Mouse (Mus musculus) liver, adult 2 months (tissue): Measurements from ENCODE around the gene Fam169a. TPM values are rescaled to one million over a fixed set of nuclear protein-coding genes. Genes with fewer than 3 reads are reported as not detected.

ENCODE experiments used
- DNase-seq: peaks from one replicate; pipeline ENCODE4 v3.0.0-alpha.2; 2011; ENCODE audit warnings: low read depth, low spot score; ENCODE audit errors: extremely low read depth
- H3K27ac ChIP-seq: fragments of 200-500 bp; replicated peaks from 2 replicates; pipeline ENCODE4 v1.5.1; 2012; ENCODE audit warnings: low read depth, mild to moderate bottlenecking, control low read depth, inconsistent platforms, low read length; ENCODE audit not compliant: insufficient read depth
- H3K27me3 ChIP-seq: fragments of 200-500 bp; 2 replicates; pipeline ENCODE4 v1.6.1; 2012; ENCODE audit warnings: mild to moderate bottlenecking, moderate library complexity, low read length, inconsistent platforms; ENCODE audit not compliant: control insufficient read depth, insufficient read depth
- H3K36me3 ChIP-seq: fragments of 200-500 bp; 2 replicates; pipeline ENCODE4 v1.6.1; 2012; ENCODE audit warnings: low read length, inconsistent platforms; ENCODE audit not compliant: control insufficient read depth, insufficient read depth
- H3K4me1 ChIP-seq: fragments of 200-500 bp; 2 replicates; pipeline ENCODE4 v1.6.1; 2011; ENCODE audit warnings: low read length; ENCODE audit not compliant: control insufficient read depth, insufficient read depth
- H3K4me3 ChIP-seq: fragments of 200-500 bp; 2 replicates; pipeline ENCODE4 v1.5.1; 2011; ENCODE audit warnings: low read depth, mild to moderate bottlenecking, control low read depth, low read length, moderate library complexity; ENCODE audit not compliant: insufficient read depth
- H3K79me2 ChIP-seq: fragments of 200-500 bp; 2 replicates; pipeline ENCODE4 v1.6.1; 2012; ENCODE audit warnings: inconsistent platforms, mild to moderate bottlenecking, low read length, moderate library complexity; ENCODE audit not compliant: control insufficient read depth, insufficient read depth
- H3K9ac ChIP-seq: fragments of 200-500 bp; 2 replicates; pipeline ENCODE4 v1.6.1; 2012; ENCODE audit warnings: low read depth, mild to moderate bottlenecking, control low read depth, inconsistent platforms, low read length
- CTCF ChIP-seq: fragments of 200-500 bp; IDR thresholded peaks from 2 replicates; pipeline ENCODE4 v1.5.1; 2011; ENCODE audit warnings: low read depth, low read length, control low read depth
- POLR2A ChIP-seq: fragments of 200-500 bp; IDR thresholded peaks from 2 replicates; pipeline ENCODE4 v1.6.1; 2011; ENCODE audit warnings: low read length, control low read depth; ENCODE audit not compliant: insufficient read depth; ENCODE audit errors: extremely low read depth
- WGBS: fragments of 180-500 bp; shearing (Covaris S2); methylation state at CpG from one replicate; pipeline ENCODE4 v1.1.7; 2018; 5-methylcytosine and 5-hydroxymethylcytosine counted together
- polyA plus RNA-seq: library from polyadenylated mRNA; depleted of rRNA; stranded (reverse); fragments of >200 nt; gene quantifications from 2 replicates; pipeline ENCODE4 v1.2.3, GENCODE M21; 2012
- total RNA-seq: library from RNA; depleted of rRNA; stranded (reverse); fragments of >200 nt; gene quantifications from 2 replicates; pipeline ENCODE4 v1.2.3, GENCODE M21; 2014

Gene Fam169a
- total and polyA plus RNA-seq, 2 experiments, result under 0.01 TPM; not detected in 1

GRCm38 (mm10) chr13:97051158-97051557, 15.9 kb upstream of the Fam169a start:
- H3K36me3 ChIP-seq, result no peaks in the 10 kb centered on the region
- peaks cover 1% of the 10 kb centered on the region; the same call in 1 of the 2 replicates for H3K4me1 ChIP-seq
- H3K27ac ChIP-seq, result no peak overlapping the region
- no peak overlapping the region for H3K4me3 ChIP-seq
- 45% methylated on average over 6 of the region's 6 CpGs for WGBS
- H3K9ac ChIP-seq, result no peak overlapping the region
- DNase-seq, result no peak
- H3K79me2 ChIP-seq, result no peaks in the 10 kb centered on the region
- no peak for TF ChIP-seq POLR2A
- TF ChIP-seq CTCF, result no peak
- H3K27me3 ChIP-seq, result peaks cover 4% of the 10 kb centered on the region; the same call in 1 of the 2 replicates

- H3K9ac ChIP-seq, result no peak overlapping the region
- peaks cover 1% of the 10 kb centered on the region; the same call in 1 of the 2 replicates for H3K4me1 ChIP-seq
- no peak overlapping the region for H3K27ac ChIP-seq
- TF ChIP-seq POLR2A (no peak), CTCF (peak; percentile 57; the same call in 1 of the 2 replicates)
- WGBS, result 15% methylated on average over 11 of the region's 11 CpGs
- H3K27me3 ChIP-seq, result peaks cover 8% of the 10 kb centered on the region; the same call in 1 of the 2 replicates
- no peak overlapping the region for H3K4me3 ChIP-seq
- H3K36me3 ChIP-seq, result no peaks in the 10 kb centered on the region
- peak; percentile 40 for DNase-seq
- H3K79me2 ChIP-seq, result no peaks in the 10 kb centered on the region
Observed at GRCm38 (mm10) chr13:97052667-97053066, 14.4 kb upstream of the Fam169a start.

GRCm38 (mm10) chr13:97053844-97054243, 13.2 kb upstream of the Fam169a start:
- H3K79me2 ChIP-seq, result no peaks in the 10 kb centered on the region
- no peaks in the 10 kb centered on the region for H3K36me3 ChIP-seq
- 18% methylated on average over 8 of the region's 8 CpGs for WGBS
- no peak for TF ChIP-seq CTCF
- TF ChIP-seq POLR2A, result no peak
- H3K27ac ChIP-seq, result no peak overlapping the region
- DNase-seq, result peak; percentile 84
- no peaks in the 10 kb centered on the region for H3K4me1 ChIP-seq
- H3K27me3 ChIP-seq, result peaks cover 8% of the 10 kb centered on the region; the same call in 1 of the 2 replicates
- no peak overlapping the region for H3K9ac ChIP-seq
- H3K4me3 ChIP-seq, result no peak overlapping the region

DNA sequence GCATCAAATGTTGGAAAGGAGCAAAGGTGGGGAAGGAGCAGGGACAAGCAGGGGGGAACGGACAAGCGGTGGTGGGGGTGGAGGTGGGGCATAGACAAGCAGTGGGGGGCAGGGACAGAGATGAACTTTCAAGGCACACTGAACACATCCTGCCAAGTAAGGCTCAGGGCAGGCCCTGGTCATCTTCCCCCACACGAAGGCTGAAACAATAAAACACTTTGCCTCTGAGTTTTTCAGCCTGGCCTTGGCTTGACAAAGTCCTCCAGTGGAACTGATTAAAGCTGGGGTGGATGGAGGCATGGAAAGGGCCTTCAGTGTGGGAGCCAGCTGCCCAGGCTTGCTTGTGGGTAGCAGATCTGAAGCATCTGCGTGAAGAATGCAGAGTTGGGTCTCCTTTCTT, 9.3 kb upstream of the Fam169a start:
- no peak for DNase-seq
- no peak for TF ChIP-seq POLR2A
- no peak for TF ChIP-seq CTCF
- no peak overlapping the region for H3K4me3 ChIP-seq
- no peak overlapping the region for H3K27ac ChIP-seq
- H3K36me3 ChIP-seq, result no peaks in the 10 kb centered on the region
- H3K79me2 ChIP-seq, result no peaks in the 10 kb centered on the region
- no peaks in the 10 kb centered on the region for H3K4me1 ChIP-seq
- peaks cover 5% of the 10 kb centered on the region; the same call in 1 of the 2 replicates for H3K27me3 ChIP-seq
- WGBS, result 71% methylated on average over 4 of the region's 4 CpGs
- H3K9ac ChIP-seq, result no peak overlapping the region

- no peak overlapping the region for H3K4me3 ChIP-seq
- no peaks in the 10 kb centered on the region for H3K36me3 ChIP-seq
- 93% methylated on average over 6 of the region's 6 CpGs for WGBS
- no peak for DNase-seq
- no peak overlapping the region for H3K9ac ChIP-seq
- no peaks in the 10 kb centered on the region for H3K79me2 ChIP-seq
- peaks cover 5% of the 10 kb centered on the region; the same call in 1 of the 2 replicates for H3K27me3 ChIP-seq
- H3K27ac ChIP-seq, result no peak overlapping the region
- no peaks in the 10 kb centered on the region for H3K4me1 ChIP-seq
- TF ChIP-seq POLR2A (no peak), CTCF (no peak)
Observed at GRCm38 (mm10) chr13:97059746-97060145, 7.3 kb upstream of the Fam169a start.

DNA sequence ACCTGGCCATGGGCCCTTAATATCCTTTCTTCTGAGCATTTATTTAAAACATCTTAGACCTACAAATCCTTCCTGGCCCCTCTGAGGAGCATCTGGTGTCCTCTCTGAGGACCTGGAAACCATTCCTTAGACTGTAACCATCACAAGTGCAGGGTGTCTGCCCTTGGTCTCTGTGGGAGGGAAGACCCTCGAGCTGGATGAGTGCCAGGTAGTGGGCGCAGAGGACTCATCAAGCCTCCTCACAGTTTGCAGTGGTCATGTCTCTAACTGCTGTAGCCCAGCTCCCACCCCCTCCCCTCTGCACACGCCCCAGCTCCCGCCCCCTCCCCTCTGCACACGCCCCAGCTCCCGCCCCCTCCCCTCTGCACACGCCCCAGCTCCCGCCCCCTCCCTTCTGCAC, 6.8 kb upstream of the Fam169a start:
- WGBS, result 61% methylated on average over 3 of the region's 8 CpGs
- Histone ChIP-seq H3K79me2 (no peaks in the 10 kb centered on the region), H3K36me3 (no peaks in the 10 kb centered on the region), H3K27ac (no peak overlapping the region), H3K9ac (no peak overlapping the region), H3K4me3 (no peak overlapping the region), H3K27me3 (peaks cover 5% of the 10 kb centered on the region; the same call in 1 of the 2 replicates), H3K4me1 (no peaks in the 10 kb centered on the region)
- DNase-seq, result no peak
- TF ChIP-seq POLR2A, result no peak
- TF ChIP-seq CTCF, result no peak
